In genomic region chr8:109535140-109535990, GRCm38 (mm10) we compare ENCODE assay signal across 9 mouse cellular contexts. TPM values are rescaled to one million over a fixed set of nuclear protein-coding genes. Genes with fewer than 3 reads are reported as not detected.
DNase-seq lines count a peak whose midpoint lies in the region; ATAC-seq lines count a peak whose summit lies in the region.
"Had no signal": no experiment of that assay in that cellular context is flagged by ENCODE, and none has a peak within 500 bp of the region (broad histone marks: within the 10 kb centered on the region; RNA-seq: fewer than 3 reads in every experiment).

No protein-coding gene starts in this region.

- no peaks in the 10 kb centered on the region for H3K36me3 ChIP-seq in forebrain, embryonic 14.5 days (ENCODE audit: control insufficient read depth, insufficient read depth, low read length)
- H3K36me3 ChIP-seq in forebrain, embryonic 16.5 days (ENCODE audit: control insufficient read depth, insufficient read depth), result no peaks in the 10 kb centered on the region
- no peaks in the 10 kb centered on the region for H3K36me3 ChIP-seq in midbrain, embryonic 11.5 days (ENCODE audit: control insufficient read depth, insufficient read depth, low read length)
- no peaks in the 10 kb centered on the region for H3K36me3 ChIP-seq in midbrain, embryonic 16.5 days (ENCODE audit: control insufficient read depth, insufficient read depth, low read length)
- H3K36me3 ChIP-seq in hindbrain, embryonic 13.5 days, result no peaks in the 10 kb centered on the region

- WGBS in forebrain, embryonic 14.5 days, result 90% methylated on average over 19 of the region's 19 CpGs
- 88% methylated on average over 19 of the region's 19 CpGs for WGBS in forebrain, embryonic 16.5 days
- WGBS in midbrain, embryonic 11.5 days, result 89% methylated on average over 19 of the region's 19 CpGs
- 91% methylated on average over 19 of the region's 19 CpGs for WGBS in midbrain, embryonic 16.5 days
- WGBS in hindbrain, embryonic 13.5 days, result 86% methylated on average over 19 of the region's 19 CpGs

- no peak overlapping the region for H3K9ac ChIP-seq in forebrain, embryonic 14.5 days (ENCODE audit: low read length)
- no peak overlapping the region for H3K9ac ChIP-seq in forebrain, embryonic 16.5 days (replicated peaks; ENCODE audit: low read depth, low read length)
- H3K9ac ChIP-seq in midbrain, embryonic 11.5 days (ENCODE audit: low read length), result no peak overlapping the region
- no peak overlapping the region for H3K9ac ChIP-seq in midbrain, embryonic 16.5 days (ENCODE audit: low read depth, low read length)
- H3K9ac ChIP-seq in hindbrain, embryonic 13.5 days, result no peak overlapping the region

- ATAC-seq in forebrain, embryonic 14.5 days, result no peak
- ATAC-seq in forebrain, embryonic 16.5 days, result no peak
- ATAC-seq in midbrain, embryonic 11.5 days (ENCODE audit: low FRiP score), result no peak
- ATAC-seq in midbrain, embryonic 16.5 days, result no peak
- ATAC-seq in hindbrain, embryonic 13.5 days (ENCODE audit: low FRiP score), result no peak
- peak; percentile 60 for ATAC-seq in megakaryocyte, adult 5-6 weeks (ENCODE audit: poor library complexity, severe bottlenecking)
- ATAC-seq in monocyte, adult 5-6 weeks (replicated peaks; ENCODE audit: insufficient number of reproducible peaks, low FRiP score, low TSS enrichment, poor library complexity, severe bottlenecking), result no peak

- DNase-seq in forebrain, embryonic 14.5 days (ENCODE audit: low spot score), result peak; percentile 41
- peak; percentile 92 for DNase-seq in midbrain, embryonic 11.5 days (ENCODE audit: low spot score, missing footprints)
- peak; percentile 58 for DNase-seq in adrenal gland, postnatal 10 days

- no peak overlapping the region for H3K4me2 ChIP-seq in forebrain, embryonic 14.5 days (ENCODE audit: low read length)
- H3K4me2 ChIP-seq in forebrain, embryonic 16.5 days (ENCODE audit: low read length), result no peak overlapping the region
- H3K4me2 ChIP-seq in midbrain, embryonic 11.5 days, result no peak overlapping the region
- no peak overlapping the region for H3K4me2 ChIP-seq in midbrain, embryonic 16.5 days (ENCODE audit: low read length)
- no peak overlapping the region for H3K4me2 ChIP-seq in hindbrain, embryonic 13.5 days

- H3K27me3 ChIP-seq in forebrain, embryonic 14.5 days (replicated peaks; ENCODE audit: control insufficient read depth, insufficient read depth, low read length), result no peaks in the 10 kb centered on the region
- no peaks in the 10 kb centered on the region for H3K27me3 ChIP-seq in forebrain, embryonic 16.5 days (replicated peaks; ENCODE audit: control insufficient read depth, insufficient read depth, low read length)
- no peaks in the 10 kb centered on the region for H3K27me3 ChIP-seq in midbrain, embryonic 11.5 days (ENCODE audit: control insufficient read depth, insufficient read depth, low read length)
- no peaks in the 10 kb centered on the region for H3K27me3 ChIP-seq in midbrain, embryonic 16.5 days (ENCODE audit: control insufficient read depth, insufficient read depth, low read depth, low read length)
- no peaks in the 10 kb centered on the region for H3K27me3 ChIP-seq in hindbrain, embryonic 13.5 days

- no peaks in the 10 kb centered on the region for H3K9me3 ChIP-seq in forebrain, embryonic 14.5 days (replicated peaks; ENCODE audit: control insufficient read depth, low read length)
- H3K9me3 ChIP-seq in forebrain, embryonic 16.5 days (ENCODE audit: control insufficient read depth, low read length), result no peaks in the 10 kb centered on the region
- no peaks in the 10 kb centered on the region for H3K9me3 ChIP-seq in midbrain, embryonic 11.5 days (ENCODE audit: control insufficient read depth, low read length)
- no peaks in the 10 kb centered on the region for H3K9me3 ChIP-seq in midbrain, embryonic 16.5 days (replicated peaks; ENCODE audit: control insufficient read depth, low read length, poor library complexity, severe bottlenecking)
- H3K9me3 ChIP-seq in hindbrain, embryonic 13.5 days, result no peaks in the 10 kb centered on the region

- H3K4me1 ChIP-seq in forebrain, embryonic 14.5 days (ENCODE audit: control insufficient read depth, insufficient read depth, low read length), result peaks cover 3% of the 10 kb centered on the region; the same call in 1 of the 2 replicates
- no peaks in the 10 kb centered on the region for H3K4me1 ChIP-seq in forebrain, embryonic 16.5 days (replicated peaks; ENCODE audit: control insufficient read depth, insufficient read depth, low read length)
- no peaks in the 10 kb centered on the region for H3K4me1 ChIP-seq in midbrain, embryonic 11.5 days (ENCODE audit: control insufficient read depth, insufficient read depth, low read length)
- peaks cover 4% of the 10 kb centered on the region; the same call in 1 of the 2 replicates for H3K4me1 ChIP-seq in midbrain, embryonic 16.5 days (ENCODE audit: control insufficient read depth, insufficient read depth, low read length)
- no peaks in the 10 kb centered on the region; the same call in 1 of the 2 replicates for H3K4me1 ChIP-seq in hindbrain, embryonic 13.5 days (replicated peaks)

- no peak overlapping the region for H3K27ac ChIP-seq in forebrain, embryonic 14.5 days (ENCODE audit: low read depth, low read length)
- no peak overlapping the region for H3K27ac ChIP-seq in forebrain, embryonic 16.5 days (ENCODE audit: low read length)
- H3K27ac ChIP-seq in midbrain, embryonic 11.5 days (ENCODE audit: low read depth, low read length), result no peak overlapping the region
- no peak overlapping the region for H3K27ac ChIP-seq in midbrain, embryonic 16.5 days (ENCODE audit: low read length)
- H3K27ac ChIP-seq in hindbrain, embryonic 13.5 days, result peak overlapping the region; percentile 75; the same call in 1 of the 2 replicates

- H3K4me3 ChIP-seq in forebrain, embryonic 14.5 days (ENCODE audit: low read depth, low read length), result no peak overlapping the region
- no peak overlapping the region for H3K4me3 ChIP-seq in forebrain, embryonic 16.5 days (replicated peaks; ENCODE audit: low read length)
- H3K4me3 ChIP-seq in midbrain, embryonic 11.5 days (ENCODE audit: low read depth, low read length), result no peak overlapping the region
- H3K4me3 ChIP-seq in midbrain, embryonic 16.5 days (ENCODE audit: low read depth, low read length), result no peak overlapping the region
- H3K4me3 ChIP-seq in hindbrain, embryonic 13.5 days, result no peak overlapping the region

RNA-seq across cellular contexts. Expression of gene Dhx38, which starts 30.3 kb away (rescaled TPM):
- polyA plus RNA-seq in forebrain, embryonic 14.5 days (2014; fragmentation: Nextera tagmentation; extraction: Ambion mirVana), result 14.6 and 17.9 TPM in 2 replicates
- 25.1 and 25.8 TPM in 2 replicates for polyA plus RNA-seq in forebrain, embryonic 16.5 days (2015; fragmentation: Nextera tagmentation; extraction: Ambion mirVana)
- polyA plus RNA-seq in midbrain, embryonic 11.5 days (2014; fragmentation: Nextera tagmentation; extraction: Ambion mirVana), result 18.7 and 22.0 TPM in 2 replicates
- 17.9 and 18.5 TPM in 2 replicates for polyA plus RNA-seq in midbrain, embryonic 16.5 days (2015; fragmentation: Nextera tagmentation; extraction: Ambion mirVana)
- total RNA-seq in adrenal gland, postnatal 10 days (2021), result 10 to 100 TPM; 21.7 to 23.7 TPM
- 17.7 and 18.4 TPM in 2 replicates for polyA plus RNA-seq in hindbrain, embryonic 13.5 days (2015; fragmentation: Nextera tagmentation; extraction: Ambion mirVana)
- total RNA-seq in megakaryocyte, adult 5-6 weeks (2015), result 14.6 and 19.0 TPM in 2 replicates
- 67.4 and 75.9 TPM in 2 replicates for total RNA-seq in megakaryocyte, adult 5-6 weeks (2017)
- total RNA-seq in monocyte, adult 5-6 weeks (2017), result 89.8 to 95.4 TPM (median 90.7 TPM) in 3 replicates

RNA-seq across cellular contexts. Expression of gene Txnl4b, which starts 30.3 kb away (rescaled TPM):
- polyA plus RNA-seq in forebrain, embryonic 14.5 days (2014; fragmentation: Nextera tagmentation; extraction: Ambion mirVana), result 33.4 and 34.1 TPM in 2 replicates
- polyA plus RNA-seq in forebrain, embryonic 16.5 days (2015; fragmentation: Nextera tagmentation; extraction: Ambion mirVana), result 30.8 and 31.5 TPM in 2 replicates
- 28.2 and 31.4 TPM in 2 replicates for polyA plus RNA-seq in midbrain, embryonic 11.5 days (2014; fragmentation: Nextera tagmentation; extraction: Ambion mirVana)
- 28.0 and 28.9 TPM in 2 replicates for polyA plus RNA-seq in midbrain, embryonic 16.5 days (2015; fragmentation: Nextera tagmentation; extraction: Ambion mirVana)
- total RNA-seq in adrenal gland, postnatal 10 days (2021), result 10 to 100 TPM; 10.5 to 11.8 TPM
- 30.8 and 32.4 TPM in 2 replicates for polyA plus RNA-seq in hindbrain, embryonic 13.5 days (2015; fragmentation: Nextera tagmentation; extraction: Ambion mirVana)
- total RNA-seq in megakaryocyte, adult 5-6 weeks (2015), result 6.2 and 7.9 TPM in 2 replicates
- 18.2 and 19.0 TPM in 2 replicates for total RNA-seq in megakaryocyte, adult 5-6 weeks (2017)
- total RNA-seq in monocyte, adult 5-6 weeks (2017), result 8.9 to 10.1 TPM (median 9.8 TPM) in 3 replicates

RNA-seq across cellular contexts. Expression of gene Pmfbp1, which starts 41.5 kb away (rescaled TPM):
- polyA plus RNA-seq in forebrain, embryonic 14.5 days (2014; fragmentation: Nextera tagmentation; extraction: Ambion mirVana), result 0.58 and 0.61 TPM in 2 replicates
- 0.06 and 0.18 TPM in 2 replicates for polyA plus RNA-seq in forebrain, embryonic 16.5 days (2015; fragmentation: Nextera tagmentation; extraction: Ambion mirVana)
- polyA plus RNA-seq in midbrain, embryonic 11.5 days (2014; fragmentation: Nextera tagmentation; extraction: Ambion mirVana), result 3.1 TPM in 2 replicates
- 1.7 and 2.1 TPM in 2 replicates for polyA plus RNA-seq in midbrain, embryonic 16.5 days (2015; fragmentation: Nextera tagmentation; extraction: Ambion mirVana)
- not detected for total RNA-seq in adrenal gland, postnatal 10 days (2021)
- 2.4 and 3.4 TPM in 2 replicates for polyA plus RNA-seq in hindbrain, embryonic 13.5 days (2015; fragmentation: Nextera tagmentation; extraction: Ambion mirVana)
- total RNA-seq in megakaryocyte, adult 5-6 weeks (2015), result not detected in 2 replicates
- not detected in 2 replicates for total RNA-seq in megakaryocyte, adult 5-6 weeks (2017)
- total RNA-seq in monocyte, adult 5-6 weeks (2017), result 0.38 to 1.2 TPM in 2 of 3 replicates, not detected in the other
- total RNA-seq: neutrophil, adult 5-6 weeks had no signal

RNA-seq across cellular contexts. Expression of gene Hp, which starts 43.6 kb away (rescaled TPM):
- 0.13 and 0.64 TPM in 2 replicates for polyA plus RNA-seq in forebrain, embryonic 14.5 days (2014; fragmentation: Nextera tagmentation; extraction: Ambion mirVana)
- 0.20 and 0.30 TPM in 2 replicates for polyA plus RNA-seq in forebrain, embryonic 16.5 days (2015; fragmentation: Nextera tagmentation; extraction: Ambion mirVana)
- 0.33 and 0.34 TPM in 2 replicates for polyA plus RNA-seq in midbrain, embryonic 11.5 days (2014; fragmentation: Nextera tagmentation; extraction: Ambion mirVana)
- 0.17 and 0.40 TPM in 2 replicates for polyA plus RNA-seq in midbrain, embryonic 16.5 days (2015; fragmentation: Nextera tagmentation; extraction: Ambion mirVana)
- total RNA-seq in adrenal gland, postnatal 10 days (2021), result 100 to 1,000 TPM; 313 to 788 TPM
- polyA plus RNA-seq in hindbrain, embryonic 13.5 days (2015; fragmentation: Nextera tagmentation; extraction: Ambion mirVana), result 0.29 and 0.70 TPM in 2 replicates
- 423 and 468 TPM in 2 replicates for total RNA-seq in megakaryocyte, adult 5-6 weeks (2015)
- total RNA-seq in megakaryocyte, adult 5-6 weeks (2017), result 646 and 667 TPM in 2 replicates
- 90.5 to 206 TPM (median 128 TPM) in 3 replicates for total RNA-seq in monocyte, adult 5-6 weeks (2017)

Comparison
In these comparisons a context has a peak if more than half of its experiments do, and no peak if none do; other contexts are left out.
1. DNase-seq: peak in every context shown above with its lines; median percentile 92 in midbrain, embryonic 11.5 days; 58 in adrenal gland, postnatal 10 days; 41 in forebrain, embryonic 14.5 days.